15 mouse cellular contexts compared by ENCODE assay signal in the genomic region with DNA sequence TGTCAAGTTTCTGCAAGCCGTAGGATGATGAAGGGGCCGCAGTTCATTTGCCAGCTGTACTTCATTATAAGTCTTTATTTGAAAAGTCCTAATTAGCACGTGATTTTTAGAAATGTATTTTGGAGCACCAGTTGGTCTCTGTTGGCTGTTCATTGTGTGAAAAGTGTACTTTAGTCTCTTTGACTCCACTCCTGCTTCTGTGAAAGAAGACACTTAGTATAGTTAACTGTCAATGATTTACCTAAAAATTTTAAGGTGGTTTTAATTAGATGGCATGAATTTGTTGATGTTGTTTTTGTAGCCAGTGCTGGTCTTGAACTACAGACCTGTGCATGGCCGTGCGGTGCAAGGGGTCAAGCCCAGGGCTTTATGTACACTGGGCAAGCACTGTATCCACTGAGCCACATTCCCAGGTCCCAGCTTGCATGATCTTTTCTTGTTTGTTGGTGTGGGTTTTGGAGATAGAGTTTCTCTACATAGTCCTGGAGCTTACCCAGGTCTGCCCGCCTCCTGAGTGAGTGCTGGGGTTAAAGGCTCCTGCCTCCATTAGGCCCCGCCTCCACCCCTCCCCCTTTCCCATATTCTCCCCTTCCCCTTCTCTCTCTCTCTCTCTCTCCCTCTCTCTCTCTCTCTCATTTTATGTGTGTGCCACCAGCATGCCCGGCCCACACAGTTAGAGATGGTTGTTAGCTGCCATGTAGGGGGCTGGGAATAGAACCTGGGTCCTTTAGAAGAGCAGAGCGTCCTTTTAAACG. TPM values are rescaled to one million over a fixed set of nuclear protein-coding genes. Genes with fewer than 3 reads are reported as not detected.
DNase-seq lines count a peak whose midpoint lies in the region; ATAC-seq and TF ChIP-seq lines count a peak whose summit lies in the region.
"Had no signal": no experiment of that assay in that cellular context is flagged by ENCODE, and none has a peak within 500 bp of the region (broad histone marks: within the 10 kb centered on the region; RNA-seq: fewer than 3 reads in every experiment).

No protein-coding gene starts in this region.

- H3K36me3 ChIP-seq in heart, embryonic 10.5 days, result peaks cover 20% of the 10 kb centered on the region
- H3K36me3 ChIP-seq in kidney, adult 2 months (ENCODE audit: control insufficient read depth, insufficient read depth, low read length), result no peaks in the 10 kb centered on the region
- H3K36me3 ChIP-seq in kidney, embryonic 14.5 days (ENCODE audit: control insufficient read depth, insufficient read depth, low read length), result no peaks in the 10 kb centered on the region
- H3K36me3 ChIP-seq: neural tube, embryonic 12.5 days had no signal

- DNase-seq in heart, embryonic 10.5 days (ENCODE audit: low spot score), result peak; percentile 48
- no peak for DNase-seq in heart, postnatal 10 days
- peak; percentile 70 for DNase-seq in kidney, adult 2 months
- DNase-seq in kidney, postnatal 14 days, result peak; percentile 42
- no peak for DNase-seq in right cerebral cortex, postnatal 36 days (ENCODE audit: low spot score in 2 of 2)
- DNase-seq: cerebellum, adult 11-12 months; cerebellum, postnatal 36 days; right cerebral cortex, postnatal 25 days; thymus, postnatal 4 days had no signal

- no peaks in the 10 kb centered on the region for H3K27me3 ChIP-seq in heart, embryonic 10.5 days (ENCODE audit: insufficient read depth, poor library complexity, severe bottlenecking)
- H3K27me3 ChIP-seq in kidney, adult 2 months (replicated peaks; ENCODE audit: control insufficient read depth, insufficient read depth, low read length), result no peaks in the 10 kb centered on the region
- peaks cover 5% of the 10 kb centered on the region; the same call in 1 of the 2 replicates for H3K27me3 ChIP-seq in kidney, embryonic 14.5 days (ENCODE audit: control insufficient read depth, insufficient read depth, low read length)

- no peak for TF ChIP-seq POLR2A in kidney, adult 2 months (IDR thresholded peaks at IDR 0.05; ENCODE audit: low read depth, low read length)

- intact Hi-C loops in heart, postnatal 10 days (cut with DNase I), result no loop called here

- WGBS in heart, embryonic 10.5 days, result 80% methylated on average over 10 of the region's 10 CpGs
- WGBS in kidney, adult 2 months, result 47% methylated on average over 10 of the region's 10 CpGs
- 87% methylated on average over 10 of the region's 10 CpGs for WGBS in kidney, embryonic 14.5 days

- no peak overlapping the region for H3K4me3 ChIP-seq in heart, embryonic 10.5 days
- peak overlapping the region; percentile 9 for H3K4me3 ChIP-seq in kidney, adult 2 months (ENCODE audit: insufficient read depth, low read depth, low read length)
- H3K4me3 ChIP-seq in kidney, embryonic 14.5 days (ENCODE audit: low read length), result no peak overlapping the region
- 0 out of 2 replicates have a peak overlapping the region, but pooled peaks have one; percentile 8 for H3K4me3 ChIP-seq in brown adipose tissue, adult 24 weeks (ENCODE audit: insufficient read depth, low read depth, low read length)
- H3K4me3 ChIP-seq: megakaryocyte, embryonic 14.5 days; neural tube, embryonic 12.5 days had no signal

- ATAC-seq in kidney, embryonic 14.5 days (ENCODE audit: low FRiP score, low TSS enrichment), result no peak
- ATAC-seq: midbrain, embryonic 16.5 days had no signal

- H3K9ac ChIP-seq in kidney, embryonic 14.5 days (ENCODE audit: low read depth, low read length), result no peak overlapping the region
- H3K9ac ChIP-seq: hindbrain, embryonic 14.5 days; neural tube, embryonic 12.5 days had no signal

- no peaks in the 10 kb centered on the region for H3K9me3 ChIP-seq in heart, embryonic 10.5 days
- no peaks in the 10 kb centered on the region for H3K9me3 ChIP-seq in kidney, embryonic 14.5 days (ENCODE audit: control insufficient read depth, low read length)
- H3K9me3 ChIP-seq: megakaryocyte, embryonic 14.5 days; neural tube, embryonic 12.5 days had no signal

- peaks cover 23% of the 10 kb centered on the region for H3K4me1 ChIP-seq in heart, embryonic 10.5 days
- peaks cover 18% of the 10 kb centered on the region; the same call in 1 of the 2 replicates for H3K4me1 ChIP-seq in kidney, adult 2 months (ENCODE audit: control insufficient read depth, insufficient read depth, low read length)
- 0 out of 2 replicates have a peak, but pooled peaks cover 12% of the 10 kb centered on the region for H3K4me1 ChIP-seq in kidney, embryonic 14.5 days (ENCODE audit: control insufficient read depth, insufficient read depth, low read length)
- H3K4me1 ChIP-seq in brown adipose tissue, adult 24 weeks (ENCODE audit: control insufficient read depth, insufficient read depth, insufficient read length, low read length), result peaks cover 2% of the 10 kb centered on the region; the same call in 1 of the 2 replicates

- no peak overlapping the region for H3K4me2 ChIP-seq in kidney, embryonic 14.5 days (replicated peaks; ENCODE audit: low read depth, low read length)
- H3K4me2 ChIP-seq: hindbrain, embryonic 14.5 days; neural tube, embryonic 12.5 days had no signal

- no peak for TF ChIP-seq CTCF in kidney, adult 2 months (conservative IDR thresholded peaks at IDR 0.05; ENCODE audit: insufficient read depth, insufficient read length, low read depth, low read length)

- H3K27ac ChIP-seq in heart, embryonic 10.5 days, result no peak overlapping the region
- peak overlapping the region; percentile 81 for H3K27ac ChIP-seq in kidney, adult 2 months (ENCODE audit: insufficient read depth, low read depth, low read length)
- H3K27ac ChIP-seq in kidney, embryonic 14.5 days (ENCODE audit: low read depth, low read length), result no peak overlapping the region
- peak overlapping the region; percentile 12; the same call in 1 of the 2 replicates for H3K27ac ChIP-seq in brown adipose tissue, adult 24 weeks (replicated peaks; ENCODE audit: low read depth, low read length)
- H3K27ac ChIP-seq: hindbrain, embryonic 14.5 days; neural tube, embryonic 12.5 days had no signal

RNA-seq across cellular contexts. Expression of a gene that starts 4.5 kb away (rescaled TPM):
- 3.1 and 3.4 TPM in 2 replicates for polyA plus RNA-seq in heart, embryonic 10.5 days (2016; fragmentation: Nextera tagmentation; extraction: Ambion mirVana)
- 10 to 100 TPM; 27.4 to 29.0 TPM for total RNA-seq in heart, postnatal 10 days (2021)
- 6.1 and 6.3 TPM in 2 replicates for polyA plus RNA-seq in kidney, adult 2 months (2012; rRNA removed)
- 2.3 and 2.6 TPM in 2 replicates for polyA plus RNA-seq in kidney, embryonic 14.5 days (2014; fragmentation: Nextera tagmentation; extraction: Ambion mirVana)
- polyA plus RNA-seq in brown adipose tissue, adult 24 weeks (2012; ENCODE audit: insufficient read depth, insufficient read length, missing spikeins), result 4.4 and 4.5 TPM in 2 replicates

RNA-seq across cellular contexts. Expression of a gene that starts 54.3 kb away (rescaled TPM):
- 43.3 and 55.7 TPM in 2 replicates for polyA plus RNA-seq in heart, embryonic 10.5 days (2016; fragmentation: Nextera tagmentation; extraction: Ambion mirVana)
- total RNA-seq in heart, postnatal 10 days (2021), result 10 to 100 TPM; 22.6 to 23.1 TPM
- 7.4 and 9.4 TPM in 2 replicates for polyA plus RNA-seq in kidney, adult 2 months (2012; rRNA removed)
- polyA plus RNA-seq in kidney, embryonic 14.5 days (2014; fragmentation: Nextera tagmentation; extraction: Ambion mirVana), result 55.7 and 63.5 TPM in 2 replicates
- polyA plus RNA-seq in brown adipose tissue, adult 24 weeks (2012; ENCODE audit: insufficient read depth, insufficient read length, missing spikeins), result 18.1 and 19.4 TPM in 2 replicates

Comparison
In these comparisons a context has a peak if more than half of its experiments do, and no peak if none do; other contexts are left out.
1. DNase-seq: peak in heart, embryonic 10.5 days (single experiment), kidney, adult 2 months (single experiment) and kidney, postnatal 14 days (single experiment); none in heart, postnatal 10 days (0 of 2) and right cerebral cortex, postnatal 36 days (0 of 2).
2. H3K27ac ChIP-seq: peak in kidney, adult 2 months (single experiment) and brown adipose tissue, adult 24 weeks (single experiment); none in heart, embryonic 10.5 days (single experiment) and kidney, embryonic 14.5 days (single experiment).
3. H3K4me3 ChIP-seq: peak in kidney, adult 2 months (single experiment) and brown adipose tissue, adult 24 weeks (single experiment); none in heart, embryonic 10.5 days (single experiment) and kidney, embryonic 14.5 days (single experiment).